Mouse (Mus musculus): Measurements from ENCODE around the gene Baat.
"Not testable (repeated sequence)": the region's sequence is repeated elsewhere in the genome, so short reads cannot be mapped to it uniquely, and the experiment has no call there.

Baat gene

DNA sequence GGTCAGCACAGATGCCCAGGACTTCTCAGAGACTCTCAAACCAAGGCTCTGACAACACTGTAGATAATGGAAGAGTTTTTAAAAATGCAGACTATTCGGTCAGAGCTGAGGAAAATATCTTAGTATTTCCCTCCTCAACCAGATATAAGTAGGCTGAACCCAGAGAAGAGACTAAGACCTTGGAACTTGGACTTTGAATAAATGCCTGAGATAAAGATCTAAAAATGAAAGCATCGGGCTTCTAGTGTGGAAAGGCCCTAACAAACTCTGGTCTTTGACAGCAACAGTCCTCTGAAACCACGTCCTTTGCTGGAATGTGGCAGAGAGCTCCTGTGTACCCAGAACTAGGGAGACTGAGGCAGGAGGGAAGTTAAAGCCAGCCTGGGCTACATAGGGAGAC lies at the start of gene Baat:
Gene Baat (minus strand): TSS at position 172 of the 400 bp plus-strand sequence.
- DNase-seq (ENCODE audit: low read depth, low spot score) = no peak

DNA sequence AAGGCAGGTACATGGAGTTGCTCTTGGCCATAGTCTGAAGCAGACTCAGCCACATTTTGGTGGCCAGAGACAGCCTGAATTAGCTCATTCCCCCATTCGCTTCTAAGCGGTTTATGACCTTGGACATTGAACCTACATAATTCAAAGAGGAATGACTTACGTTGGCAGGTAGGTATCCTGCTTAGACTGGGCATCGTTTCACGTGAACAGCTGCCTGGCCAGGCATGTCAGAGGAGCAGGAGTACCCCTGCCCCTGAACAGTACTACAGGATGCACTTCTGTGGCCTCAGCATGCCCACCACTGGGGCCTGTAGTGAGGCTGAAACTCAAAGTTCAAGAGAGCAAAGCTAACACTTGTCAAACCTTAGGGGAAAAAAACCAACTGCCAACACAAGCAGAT lies 47.0 kb upstream of the Baat start:
- no peak for DNase-seq (ENCODE audit: low read depth, low spot score)

DNA sequence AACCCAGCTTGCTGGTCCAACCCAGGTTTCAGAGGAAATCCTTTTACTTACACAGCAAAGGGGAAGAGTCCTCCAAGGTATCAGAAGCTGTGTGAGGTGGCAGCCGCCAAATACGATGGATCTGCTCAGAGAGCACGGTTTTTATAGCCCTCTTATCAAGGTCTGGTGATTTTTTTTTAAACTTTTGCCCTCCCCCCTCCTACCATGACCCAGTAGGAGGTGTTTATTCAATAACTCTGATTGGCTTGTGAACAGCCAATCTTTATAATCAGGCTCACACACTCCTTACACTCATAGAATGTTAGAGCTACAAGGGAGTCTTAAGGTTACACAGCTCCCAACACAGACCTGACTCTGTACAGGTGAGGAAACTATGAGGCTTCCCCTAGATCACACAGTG lies 43.0 kb upstream of the Baat start, which contains the start of gene Aldob:
Gene Aldob (minus strand): TSS at position 164 of the 400 bp plus-strand sequence.
- DNase-seq (ENCODE audit: low read depth, low spot score) = no peak

DNA sequence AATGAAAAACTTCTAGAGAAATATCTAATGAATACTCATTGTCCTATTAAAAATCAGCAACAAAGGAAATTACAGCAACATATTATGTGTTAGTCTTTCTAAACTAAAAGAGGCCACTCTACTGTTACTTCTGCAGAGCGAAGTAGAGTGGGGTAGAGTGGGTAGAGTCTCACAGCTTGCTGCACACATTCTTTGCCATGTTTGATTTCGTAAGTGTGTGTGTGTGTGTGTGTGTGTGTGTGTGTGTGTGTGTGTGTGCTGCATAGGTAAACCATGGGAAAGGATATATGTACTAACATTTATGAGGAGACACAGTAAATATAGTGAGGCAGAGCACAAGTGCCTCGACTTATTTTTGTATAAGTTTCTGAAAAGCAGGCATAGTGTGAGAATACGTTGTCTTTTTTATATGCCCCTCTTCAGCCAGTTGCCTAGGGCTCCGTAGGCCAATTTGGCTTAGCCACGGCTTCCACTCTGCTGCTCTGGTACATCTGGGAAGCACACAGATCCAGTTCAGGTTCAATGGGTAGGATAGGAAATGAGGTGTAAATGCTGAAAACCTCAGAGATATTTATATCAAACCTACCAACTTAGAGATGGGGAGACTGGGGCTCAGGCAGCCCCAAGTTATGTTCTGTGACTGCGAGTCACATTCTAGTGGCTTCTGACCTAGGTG lies 41.3 kb upstream of the Baat start:
- no peak for DNase-seq (ENCODE audit: low read depth, low spot score)

DNA sequence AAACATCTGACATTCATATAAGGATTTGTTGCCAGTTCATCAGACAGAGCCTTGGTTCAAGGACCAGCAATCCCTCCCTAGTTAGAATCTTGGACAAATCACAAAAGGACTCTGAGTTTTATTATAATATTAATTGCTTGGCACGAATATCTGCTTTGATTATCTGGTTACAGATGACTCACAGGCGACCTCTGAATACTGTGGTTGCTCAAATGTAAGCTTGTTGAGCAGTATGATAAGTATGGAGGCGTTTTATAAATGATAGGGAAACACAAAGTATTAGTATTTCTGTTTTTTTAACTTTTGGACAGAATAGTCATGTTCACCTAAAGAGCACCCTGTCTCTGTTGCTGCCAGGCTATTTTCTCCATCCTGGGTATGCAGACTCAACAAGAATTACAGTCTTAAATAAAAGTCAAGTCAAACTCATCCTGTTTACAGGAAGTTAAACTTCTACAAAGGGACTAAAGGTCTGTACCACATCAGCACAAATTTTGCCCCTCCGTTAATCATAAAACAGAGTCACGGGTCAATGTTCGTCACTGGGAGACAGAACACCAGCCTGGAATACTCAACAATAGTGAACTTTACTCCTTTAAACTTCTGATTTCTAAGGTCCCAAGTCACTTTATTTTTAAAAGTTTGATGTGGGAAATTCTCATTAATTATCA lies 40.7 kb upstream of the Baat start:
- DNase-seq (ENCODE audit: low read depth, low spot score) = no peak

DNA sequence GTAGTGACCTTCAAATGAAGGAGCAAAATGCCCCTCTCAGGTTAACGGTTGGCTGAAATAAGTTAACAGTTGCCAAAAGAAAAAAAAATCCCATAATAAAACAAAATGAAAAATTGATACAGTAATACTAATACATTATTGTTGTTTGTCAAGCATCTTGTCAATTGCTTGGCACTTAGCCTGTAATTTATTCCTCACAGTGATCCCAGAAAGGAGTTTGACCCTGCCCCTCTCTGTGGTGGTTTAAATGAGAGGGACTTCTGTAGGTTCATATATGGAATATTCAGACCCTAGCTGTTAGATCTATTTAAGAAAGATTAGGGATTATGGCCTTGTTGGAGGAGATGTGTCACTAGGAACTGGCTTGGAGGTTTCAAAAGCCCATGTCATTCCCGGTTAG lies 39.7 kb upstream of the Baat start:
- no peak for DNase-seq (ENCODE audit: low read depth, low spot score)

DNA sequence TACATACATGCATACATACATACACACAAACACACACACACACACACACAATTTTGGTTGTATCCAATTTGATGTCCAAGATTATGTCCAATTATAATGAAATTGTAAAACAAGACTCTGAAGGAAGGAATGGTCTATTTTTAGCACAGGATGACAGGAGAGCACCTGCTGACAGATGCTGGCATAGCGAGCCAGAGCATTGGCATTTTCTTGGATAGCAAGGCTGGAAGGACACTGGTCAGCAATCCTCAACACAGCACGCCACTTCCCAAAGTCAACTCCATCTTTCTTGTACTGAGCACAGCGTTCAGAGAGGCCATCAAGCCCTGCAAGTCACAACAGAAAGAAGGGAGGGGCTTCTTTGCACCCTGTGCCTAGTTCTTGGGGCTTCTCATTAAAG lies 34.6 kb upstream of the Baat start:
- no peak for DNase-seq (ENCODE audit: low read depth, low spot score)

DNA sequence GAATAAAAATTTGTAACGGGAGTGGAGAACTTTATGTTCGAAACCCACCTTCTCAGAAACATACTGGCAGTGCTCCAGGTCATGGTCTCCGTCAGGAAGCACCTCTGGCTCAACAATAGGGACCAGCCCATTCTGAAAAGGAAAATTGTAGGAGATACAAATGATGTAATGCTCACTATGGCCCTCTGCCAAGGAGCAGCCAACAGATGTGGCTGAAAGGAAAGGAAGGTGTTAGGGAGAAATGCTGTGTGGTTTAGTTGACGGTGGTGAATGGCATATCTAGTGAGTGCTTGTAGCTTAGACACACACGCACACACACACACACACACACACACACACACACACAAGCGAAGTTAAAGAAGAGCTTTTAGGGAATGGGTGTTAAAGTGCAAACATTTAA lies 33.3 kb upstream of the Baat start:
- no peak for DNase-seq (ENCODE audit: low read depth, low spot score)

DNA sequence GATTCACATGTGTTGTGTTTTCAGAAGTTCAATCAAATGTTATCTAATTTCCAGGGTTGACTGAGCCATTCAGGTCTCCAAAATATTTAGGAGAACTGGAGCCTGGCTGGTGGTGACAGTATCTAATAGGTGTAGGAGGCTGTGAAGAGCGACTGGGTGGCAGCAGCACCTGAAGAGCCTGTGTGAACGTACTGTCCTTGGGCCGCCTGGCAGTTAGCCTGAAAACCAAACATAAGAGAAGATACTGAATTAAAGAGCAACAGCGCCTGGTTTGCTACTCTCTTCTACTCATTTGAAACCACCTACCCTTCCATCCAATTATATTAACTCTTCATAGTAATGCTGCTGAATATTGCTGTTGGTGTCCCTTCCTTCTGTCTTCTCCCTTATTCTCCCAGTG lies 30.3 kb upstream of the Baat start:
- no peak for DNase-seq (ENCODE audit: low read depth, low spot score)

DNA sequence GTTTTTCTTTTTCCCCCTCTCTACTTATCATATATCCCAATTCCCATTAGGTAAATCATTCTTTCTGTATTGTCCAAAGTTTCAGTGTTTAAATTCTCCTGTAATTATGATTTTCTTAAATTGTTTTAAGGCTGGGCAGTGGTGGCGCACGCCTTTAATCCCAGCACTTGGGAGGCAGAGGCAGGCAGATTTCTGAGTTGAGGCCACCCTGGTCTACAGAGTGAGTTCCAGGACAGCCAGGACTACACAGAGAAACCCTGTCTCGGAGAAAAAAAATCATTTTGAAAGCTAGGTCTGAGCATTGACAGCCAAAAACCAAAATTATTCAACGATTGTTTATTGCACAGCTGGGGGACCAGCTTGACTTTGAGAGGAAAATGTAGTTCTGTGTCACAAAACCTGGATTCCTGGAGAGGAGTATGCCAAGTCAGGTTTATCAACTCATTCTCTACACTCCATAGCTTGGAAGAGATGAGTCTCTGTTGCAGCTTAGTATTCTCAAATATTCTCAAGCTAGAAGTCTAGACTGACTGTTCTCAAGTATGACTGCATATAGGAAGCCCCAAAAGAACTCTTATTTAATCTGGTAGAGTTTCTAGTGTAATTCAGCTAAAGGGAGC lies 29.4 kb upstream of the Baat start:
- no peak for DNase-seq (ENCODE audit: low read depth, low spot score)

DNA sequence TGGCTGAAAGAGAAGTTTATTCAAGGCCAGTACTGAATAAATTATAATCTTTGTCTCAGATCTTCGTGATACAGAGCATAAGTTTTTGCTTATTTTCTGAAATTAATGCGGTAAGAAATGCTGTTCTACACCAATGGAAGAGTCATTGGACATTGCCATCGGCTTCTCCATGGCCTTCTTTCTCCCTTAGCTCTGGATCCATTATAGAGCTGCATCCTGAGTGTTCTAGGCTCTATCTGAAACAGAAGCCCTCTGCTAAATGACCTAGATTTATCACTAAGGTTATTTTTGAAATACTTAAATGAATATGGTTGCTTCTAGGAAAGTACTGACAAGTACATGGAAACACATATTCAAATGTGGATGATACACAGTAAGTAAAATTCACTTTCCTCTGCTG lies 28.7 kb upstream of the Baat start:
- no peak for DNase-seq (ENCODE audit: low read depth, low spot score)

DNA sequence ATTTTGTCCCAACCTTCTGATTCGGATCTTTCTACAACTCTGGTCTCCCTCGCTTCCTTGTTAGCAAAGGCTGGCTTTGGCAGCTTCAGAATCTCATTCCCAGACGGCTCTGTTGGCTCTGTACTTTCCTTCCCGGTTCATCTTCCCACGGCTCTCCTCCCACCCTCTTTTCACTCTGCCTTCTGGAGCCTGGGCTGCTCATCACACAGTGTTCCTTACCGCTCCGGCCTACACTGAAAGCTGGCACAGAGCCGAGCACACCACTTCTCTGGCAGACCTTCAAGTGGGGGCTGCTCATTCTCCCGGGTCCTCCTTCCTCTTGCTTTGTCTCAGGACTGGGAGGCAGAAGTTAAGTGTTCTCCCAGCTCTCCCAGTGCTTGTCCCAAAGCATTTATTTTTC lies 16.2 kb upstream of the Baat start:
- no peak for DNase-seq (ENCODE audit: low read depth, low spot score)

DNA sequence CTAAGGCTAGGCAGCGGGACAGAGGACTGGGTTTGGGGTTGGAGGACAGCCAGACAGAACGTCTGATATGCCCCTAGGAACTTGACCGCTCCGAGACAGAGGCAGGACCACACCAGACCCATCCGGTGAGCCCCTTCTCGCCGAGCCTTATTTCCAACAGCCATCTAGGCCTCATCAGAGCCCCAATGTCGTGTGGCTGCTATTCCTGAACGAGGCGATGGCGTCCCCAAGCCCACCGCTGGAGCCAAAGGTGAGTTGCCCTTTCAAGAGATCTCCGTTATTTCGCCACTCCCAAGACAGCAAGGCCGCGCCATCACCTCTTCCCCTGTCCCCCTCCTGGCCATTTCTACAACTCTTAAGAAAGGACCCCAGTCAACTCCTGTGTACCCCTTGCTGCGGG lies 15.0 kb upstream of the Baat start:
- no peak for DNase-seq (ENCODE audit: low read depth, low spot score)

DNA sequence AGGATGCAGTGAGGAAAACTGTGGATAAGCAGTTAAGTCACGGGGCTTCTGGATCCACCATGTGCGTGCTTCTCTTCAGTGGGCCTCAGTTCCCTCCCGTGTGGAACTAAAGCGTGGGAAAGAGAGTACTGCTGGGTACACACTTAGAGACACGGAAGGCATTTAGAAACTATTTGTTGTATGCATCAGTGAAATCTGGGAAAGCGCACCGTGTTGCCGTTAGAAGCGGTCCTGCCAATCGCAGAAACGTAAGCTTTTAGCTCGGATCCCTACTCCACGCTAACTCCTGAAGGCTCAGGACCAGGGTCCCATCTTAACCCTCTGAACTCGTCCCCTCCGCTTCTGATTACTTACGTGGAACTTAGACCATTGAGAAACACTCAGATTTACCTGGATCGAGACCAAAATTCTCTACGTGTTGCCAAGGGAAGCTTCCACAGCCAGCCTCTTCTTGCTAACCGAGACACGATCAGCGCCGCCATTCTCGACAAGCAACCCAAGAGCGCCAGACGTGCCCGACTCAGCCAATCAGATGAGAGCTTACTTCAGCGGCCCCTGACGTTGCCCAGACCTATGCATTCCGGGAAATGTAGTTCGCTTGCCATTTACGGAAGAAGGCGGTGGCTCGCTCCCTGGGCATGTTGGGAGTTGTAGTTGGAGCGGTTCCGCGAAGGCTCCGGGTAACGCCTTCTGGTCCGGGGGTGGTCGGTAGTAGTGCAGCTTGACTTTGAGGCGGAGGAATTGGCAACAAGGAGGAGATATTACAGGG lies 14.4 kb upstream of the Baat start, which contains the start of the genes Mrpl50 and Zfp189:
Gene Mrpl50 (minus strand): TSS at position 522 of the 769 bp plus-strand sequence.
Gene Zfp189 (plus strand): TSS at position 605 of the 769 bp plus-strand sequence.
- peak; percentile 98 for DNase-seq (ENCODE audit: low read depth, low spot score)

DNA sequence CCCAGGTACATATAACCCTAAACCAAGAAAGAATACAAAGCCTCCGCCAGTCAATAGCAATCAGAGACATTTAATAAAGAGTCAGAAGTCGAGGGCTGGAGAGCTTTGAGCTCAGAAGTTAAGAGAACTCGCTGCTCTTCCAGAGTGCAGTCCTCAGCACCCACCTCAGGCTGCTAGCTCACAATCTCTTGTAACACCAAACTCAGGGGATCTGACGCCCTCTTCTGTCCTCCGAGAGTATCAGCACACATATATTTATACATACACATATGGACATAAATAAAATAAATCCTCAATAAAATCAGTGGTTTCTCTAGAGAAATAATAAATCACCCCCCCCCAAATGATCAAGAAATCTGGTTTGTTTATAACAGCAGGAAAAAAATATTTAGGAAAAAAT lies 13.1 kb upstream of the Baat start:
- DNase-seq (ENCODE audit: low read depth, low spot score) = peak; percentile 80

DNA sequence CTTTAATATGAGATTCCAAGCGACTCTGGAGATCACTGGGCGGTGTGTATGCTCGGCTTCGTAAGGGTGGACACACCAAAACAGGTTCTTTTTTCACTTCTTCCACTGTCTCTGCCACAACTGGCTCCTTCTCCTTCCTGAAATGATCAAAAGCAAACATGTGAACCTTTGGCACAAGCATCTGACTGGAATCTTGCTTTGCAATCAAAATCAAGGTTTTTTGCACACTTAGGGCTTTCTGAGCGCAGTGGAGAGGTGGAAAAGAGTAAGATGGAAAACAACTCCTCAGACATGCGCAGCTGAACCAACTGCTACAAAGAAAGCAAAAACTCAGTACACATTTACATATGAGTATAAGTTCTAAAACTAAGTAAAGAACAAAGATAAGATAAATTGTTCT lies 8.1 kb upstream of the Baat start:
- no peak for DNase-seq (ENCODE audit: low read depth, low spot score)

DNA sequence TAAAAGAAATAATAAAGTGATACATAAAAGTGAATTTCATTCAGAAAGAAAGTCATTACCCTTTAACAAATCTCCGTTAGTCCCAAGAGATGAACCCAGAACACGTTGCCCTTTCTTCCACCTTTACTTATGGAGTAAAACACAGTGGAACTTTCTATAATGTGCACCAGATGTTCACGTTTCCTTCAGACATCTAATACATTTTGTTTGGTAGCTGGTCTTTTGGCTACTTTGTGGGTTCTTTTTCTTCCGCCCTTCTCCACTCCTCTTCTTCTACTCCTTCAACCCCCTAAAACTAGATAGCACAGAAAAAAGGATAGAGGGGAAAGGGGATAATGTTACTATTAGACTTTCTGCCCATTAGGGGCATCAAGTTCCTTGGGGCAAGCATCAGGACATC lies 6.3 kb upstream of the Baat start:
- no peak for DNase-seq (ENCODE audit: low read depth, low spot score)

DNA sequence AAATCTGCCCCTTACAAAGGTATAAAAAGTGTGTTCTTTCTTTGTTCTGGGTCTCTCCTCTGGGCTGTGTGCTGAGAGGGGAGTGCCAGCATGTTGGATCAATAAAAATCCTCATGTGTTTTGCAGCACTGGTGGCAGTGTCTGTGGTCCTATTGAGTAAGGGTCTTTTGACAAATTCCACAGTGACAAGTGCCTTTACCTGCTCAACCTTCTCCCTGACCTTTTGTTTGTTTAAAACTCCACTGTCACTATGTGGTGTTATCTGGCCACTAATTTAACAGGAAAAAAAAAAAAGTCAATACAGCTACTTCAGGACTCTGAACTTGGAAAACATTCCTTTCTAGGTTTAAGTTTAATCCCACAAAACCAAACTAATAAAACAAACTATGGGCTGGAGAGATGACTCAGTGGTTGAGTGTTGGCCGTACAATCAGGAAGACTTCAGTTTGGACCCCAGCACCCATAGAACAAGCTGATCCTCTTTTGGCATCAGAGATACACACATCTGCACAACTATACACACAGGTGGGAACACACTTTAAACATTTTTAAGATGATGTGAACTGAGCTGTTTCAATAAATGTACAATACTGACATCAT lies 4.0 kb upstream of the Baat start:
- DNase-seq (ENCODE audit: low read depth, low spot score) = not testable (repeated sequence)

DNA sequence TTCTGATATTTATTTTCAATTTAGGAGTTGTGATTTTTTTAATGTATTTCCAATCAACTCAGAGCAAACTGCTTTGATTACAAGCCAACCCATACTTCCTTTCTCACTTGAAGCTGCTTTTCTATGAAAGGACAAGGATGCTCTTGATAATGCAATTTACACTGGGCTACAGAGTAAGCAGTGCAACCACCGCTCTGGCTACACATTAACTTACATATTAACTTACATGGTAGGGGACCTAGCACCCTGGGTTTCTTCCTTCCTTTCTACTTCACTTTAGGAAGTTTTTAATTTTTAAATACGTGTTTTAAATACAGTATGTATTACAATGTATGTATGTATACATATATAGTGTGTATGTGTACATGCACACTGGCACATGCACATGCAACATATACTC lies 2.8 kb upstream of the Baat start:
- DNase-seq (ENCODE audit: low read depth, low spot score) = no peak

DNA sequence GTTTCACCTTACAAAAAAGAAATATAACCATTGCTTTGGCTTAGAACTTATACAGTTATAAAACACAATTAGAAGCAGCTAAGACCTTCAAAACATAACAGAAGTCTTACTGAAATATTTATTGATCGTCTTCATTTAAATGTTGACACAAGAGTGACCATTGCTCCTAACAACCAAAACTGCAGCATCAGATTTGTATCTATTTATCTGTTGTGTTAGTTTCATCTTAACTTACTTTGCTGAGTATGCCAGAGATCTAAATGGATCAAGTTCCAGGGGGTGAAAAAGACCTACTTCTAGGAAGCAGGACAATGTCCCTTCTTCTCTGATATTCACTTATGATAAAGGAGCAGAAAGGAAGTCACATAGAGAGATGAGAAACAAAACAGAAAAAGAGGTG lies 2.8 kb downstream of the Baat start:
- no peak for DNase-seq (ENCODE audit: low read depth, low spot score)

DNA sequence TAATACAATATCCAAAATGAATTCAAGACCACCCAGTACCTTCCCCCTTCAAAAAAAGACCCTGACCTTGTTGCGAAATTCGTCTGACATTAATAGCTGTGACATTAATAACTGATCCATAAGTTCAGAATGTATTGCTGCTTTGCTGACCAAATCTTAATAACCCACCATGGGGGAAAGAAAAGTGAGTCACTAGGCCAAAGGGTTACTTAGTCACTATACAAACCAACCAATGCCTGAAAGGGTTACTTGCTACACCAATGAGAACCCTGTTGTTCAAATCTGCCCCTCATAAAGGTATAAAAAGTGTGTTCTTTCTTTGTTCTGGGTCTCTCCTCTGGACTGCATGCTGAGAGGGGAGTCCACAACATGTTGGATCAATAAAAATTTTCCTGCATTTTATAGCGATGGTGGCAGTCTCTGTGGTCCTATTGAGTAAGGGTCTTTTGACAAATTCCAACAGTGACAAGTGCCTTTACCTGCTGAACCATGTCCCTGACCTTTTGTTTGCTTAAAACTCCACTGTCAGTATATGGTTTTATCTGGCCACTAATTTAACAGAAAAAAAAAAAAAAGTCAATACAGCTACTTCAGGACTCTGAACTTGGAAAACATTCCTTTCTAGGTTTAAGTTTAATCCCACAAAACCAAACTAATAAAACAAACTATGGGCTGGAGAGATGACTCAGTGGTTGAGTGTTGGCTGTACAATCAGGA lies 20.3 kb downstream of the Baat start:
- not testable (repeated sequence) for DNase-seq (ENCODE audit: low read depth, low spot score)
